Mouse (Mus musculus) liver, postnatal 0 days (tissue): ENCODE measurements around the gene Apol7c.
"Not testable (repeated sequence)": the region's sequence is repeated elsewhere in the genome, so short reads cannot be mapped to it uniquely, and the experiment has no call there.

Source experiments
- CTCF ChIP-seq: sonication (generic); IDR thresholded peaks from 2 replicates; pipeline ENCODE4 v1.5.1; 2016; ENCODE audit warnings: antibody characterized with exemption, low read depth
- EP300 ChIP-seq: IDR thresholded peaks from 2 replicates; pipeline ENCODE4 v1.6.1; 2016; ENCODE audit warnings: antibody characterized with exemption, low read depth, mild to moderate bottlenecking

DNA sequence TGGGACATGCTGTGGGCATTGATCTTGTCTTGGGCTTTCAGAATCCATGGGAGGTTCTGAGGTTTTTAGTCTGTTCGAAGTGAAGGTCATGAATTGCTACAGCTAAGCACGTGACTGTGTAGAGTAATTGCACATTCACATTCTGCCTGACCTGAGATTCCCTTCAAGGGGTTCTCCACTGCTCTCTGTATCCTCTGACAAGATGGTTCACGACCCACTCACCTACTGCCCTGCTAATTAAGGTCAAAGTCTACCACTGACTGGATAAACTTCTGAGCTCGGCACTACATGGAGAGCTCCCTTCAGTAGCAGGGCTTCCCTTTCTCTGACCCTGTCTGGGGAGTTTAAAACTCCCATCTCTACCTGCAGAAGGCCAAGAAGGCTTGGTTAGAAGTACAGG, 12.5 kb downstream of the Apol7c start:
- not testable (repeated sequence) for TF ChIP-seq CTCF, EP300
